ENCODE assay signal across 9 mouse cellular contexts in the genomic region with DNA sequence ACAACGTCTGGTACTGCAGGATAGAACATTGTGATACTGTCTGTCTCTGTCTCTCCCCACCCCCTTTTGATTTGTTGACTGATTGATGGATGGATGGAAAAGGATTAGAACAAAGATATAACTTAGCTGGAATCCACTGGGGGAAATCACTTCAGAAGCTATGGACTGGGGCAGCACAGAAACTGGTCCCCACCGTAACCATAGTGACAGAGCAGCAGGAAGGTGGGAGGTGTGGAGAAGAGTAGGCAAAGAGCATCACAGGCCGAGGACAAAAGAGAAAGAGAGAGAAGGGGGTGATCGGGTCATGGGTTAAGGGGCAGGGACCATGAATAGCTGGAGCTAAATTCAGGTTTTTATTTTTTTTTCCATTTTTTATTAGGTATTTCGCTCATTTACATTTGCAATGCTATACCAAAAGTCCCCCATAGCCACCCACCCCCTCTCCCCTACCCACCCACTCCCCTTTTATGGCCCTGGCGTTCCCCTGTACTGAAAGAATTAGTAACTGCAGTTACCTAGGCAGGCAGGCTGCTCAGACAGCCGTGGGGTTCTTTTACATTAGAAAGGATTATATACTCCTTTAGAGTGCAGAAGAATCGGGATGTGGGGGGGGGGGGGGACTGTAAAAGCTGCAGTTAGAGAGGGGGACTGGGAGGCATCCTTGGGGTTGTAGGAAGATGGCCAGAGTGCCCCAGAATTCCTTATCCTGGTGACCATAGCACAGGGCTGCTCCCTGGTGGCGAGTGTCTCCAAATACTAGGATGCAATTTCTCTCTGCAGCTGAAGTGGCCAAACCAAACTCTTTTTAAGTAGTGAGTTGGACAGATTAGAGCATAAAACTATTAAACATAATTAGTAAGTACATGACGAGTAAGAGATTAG.
A peak's percentile ranks its signal among the peaks of the same experiment; 100 is the strongest.
DNase-seq lines count a peak whose midpoint lies in the region; ATAC-seq and TF ChIP-seq lines count a peak whose summit lies in the region.
"Had no signal": no experiment of that assay in that cellular context is flagged by ENCODE, and none has a peak within 500 bp of the region (broad histone marks: within the 10 kb centered on the region; RNA-seq: fewer than 3 reads in every experiment).

No protein-coding gene starts in this region.

- 48% methylated on average over 10 of the region's 10 CpGs for WGBS in heart, adult 2 months
- 32% methylated on average over 10 of the region's 10 CpGs for WGBS in cerebellum, adult 2 months
- WGBS in forebrain, postnatal 0 days = 22% methylated on average over 10 of the region's 10 CpGs
- WGBS in neural tube, embryonic 14.5 days = 12% methylated on average over 10 of the region's 10 CpGs

- no peak for TF ChIP-seq EP300 in heart, adult 2 months (IDR thresholded peaks at IDR 0.05; ENCODE audit: insufficient read depth, low read depth, low read length)

- H3K79me2 ChIP-seq in heart, adult 2 months (replicated peaks; ENCODE audit: control insufficient read depth, insufficient read depth, low read length) = no peaks in the 10 kb centered on the region

- H3K4me2 ChIP-seq in forebrain, postnatal 0 days (ENCODE audit: low read depth) = no peak overlapping the region
- no peak overlapping the region for H3K4me2 ChIP-seq in neural tube, embryonic 14.5 days (ENCODE audit: low read depth, low read length)
- H3K4me2 ChIP-seq: limb, embryonic 15.5 days had no signal

- peak; percentile 76 for ATAC-seq in forebrain, postnatal 0 days
- ATAC-seq in neural tube, embryonic 14.5 days (ENCODE audit: low read depth) = peak; percentile 80; the same call in 1 of the 2 replicates

- no peak for DNase-seq in heart, adult 2 months
- no peak for DNase-seq in heart, postnatal 36 days
- peak; percentile 22 for DNase-seq in 3T3-L1 (ENCODE audit: low read depth, low spot score)
- DNase-seq in cerebellum, adult 2 months = peak; percentile 52 to 54
- peak; percentile 63 for DNase-seq in forebrain, postnatal 0 days
- DNase-seq in spleen, postnatal 14 days (ENCODE audit: low spot score in 2 of 2) = no peak
- no peak for DNase-seq in lung, postnatal 10 days

- H3K9me3 ChIP-seq in forebrain, postnatal 0 days (ENCODE audit: low read length) = no peaks in the 10 kb centered on the region
- H3K9me3 ChIP-seq in neural tube, embryonic 14.5 days (ENCODE audit: control insufficient read depth, low read length) = no peaks in the 10 kb centered on the region
- H3K9me3 ChIP-seq: limb, embryonic 15.5 days had no signal

- intact Hi-C loops in heart, adult 2 months (cut with DNase I) = no loop called here
- intact Hi-C loops in heart, postnatal 36 days (cut with DNase I) = loop anchor here (2.0 kb wide), 1 partner anchor 70 kb away; no protein-coding TSS in a partner anchor

- H3K4me3 ChIP-seq in heart, adult 2 months = no peak overlapping the region
- no peak overlapping the region for H3K4me3 ChIP-seq in cerebellum, adult 2 months (replicated peaks; ENCODE audit: insufficient read depth, low read depth, low read length)
- H3K4me3 ChIP-seq in forebrain, postnatal 0 days (ENCODE audit: low read depth, low read length) = no peak overlapping the region
- no peak overlapping the region for H3K4me3 ChIP-seq in neural tube, embryonic 14.5 days (ENCODE audit: low read depth, low read length)
- H3K4me3 ChIP-seq: limb, embryonic 15.5 days had no signal

- no peak overlapping the region for H3K9ac ChIP-seq in heart, adult 2 months (ENCODE audit: low read depth, low read length)
- H3K9ac ChIP-seq in forebrain, postnatal 0 days = no peak overlapping the region
- no peak overlapping the region for H3K9ac ChIP-seq in neural tube, embryonic 14.5 days (replicated peaks; ENCODE audit: low read depth, low read length)
- H3K9ac ChIP-seq: limb, embryonic 15.5 days had no signal

- H3K27ac ChIP-seq in heart, adult 2 months = no peak overlapping the region
- no peak overlapping the region for H3K27ac ChIP-seq in cerebellum, adult 2 months (ENCODE audit: insufficient read depth, low read length)
- no peak overlapping the region for H3K27ac ChIP-seq in forebrain, postnatal 0 days (ENCODE audit: low read depth, low read length)
- no peak overlapping the region for H3K27ac ChIP-seq in neural tube, embryonic 14.5 days (ENCODE audit: low read depth, low read length)
- H3K27ac ChIP-seq: limb, embryonic 15.5 days had no signal

- no peaks in the 10 kb centered on the region for H3K4me1 ChIP-seq in heart, adult 2 months (ENCODE audit: control insufficient read depth, insufficient read depth, low read length)
- no peaks in the 10 kb centered on the region for H3K4me1 ChIP-seq in cerebellum, adult 2 months (ENCODE audit: control insufficient read depth, insufficient read depth, low read length)
- H3K4me1 ChIP-seq in forebrain, postnatal 0 days (ENCODE audit: insufficient read depth) = no peaks in the 10 kb centered on the region
- H3K4me1 ChIP-seq in neural tube, embryonic 14.5 days (ENCODE audit: control insufficient read depth, insufficient read depth, low read length) = no peaks in the 10 kb centered on the region
- H3K4me1 ChIP-seq: limb, embryonic 15.5 days had no signal

- H3K27me3 ChIP-seq in heart, adult 2 months (ENCODE audit: control insufficient read depth, insufficient read depth, low read length) = no peaks in the 10 kb centered on the region
- no peaks in the 10 kb centered on the region for H3K27me3 ChIP-seq in cerebellum, adult 2 months (ENCODE audit: control insufficient read depth, insufficient read depth, low read length)
- H3K27me3 ChIP-seq in forebrain, postnatal 0 days (ENCODE audit: insufficient read depth, low read length) = no peaks in the 10 kb centered on the region
- H3K27me3 ChIP-seq in neural tube, embryonic 14.5 days (ENCODE audit: control insufficient read depth, insufficient read depth, low read length) = no peaks in the 10 kb centered on the region
- H3K27me3 ChIP-seq: limb, embryonic 15.5 days had no signal

- peak; percentile 57 for TF ChIP-seq CTCF in heart, adult 2 months (IDR thresholded peaks at IDR 0.05)
- TF ChIP-seq CTCF in cerebellum, adult 2 months (IDR thresholded peaks at IDR 0.05; ENCODE audit: borderline replicate concordance, insufficient read depth, low read depth, low read length) = peak; percentile 77
- TF ChIP-seq CTCF in forebrain, postnatal 0 days (IDR thresholded peaks at IDR 0.05; ENCODE audit: low read depth) = peak; percentile 72

- no peak for TF ChIP-seq POLR2A in heart, adult 2 months (IDR thresholded peaks at IDR 0.05; ENCODE audit: insufficient read depth, low read depth, low read length)
- no peak for TF ChIP-seq POLR2A in cerebellum, adult 2 months (IDR thresholded peaks at IDR 0.05; ENCODE audit: borderline replicate concordance, insufficient read depth, low read length)

- no peaks in the 10 kb centered on the region for H3K36me3 ChIP-seq in heart, adult 2 months (ENCODE audit: control insufficient read depth, insufficient read depth, low read length)
- H3K36me3 ChIP-seq in forebrain, postnatal 0 days (ENCODE audit: insufficient read depth) = no peaks in the 10 kb centered on the region
- no peaks in the 10 kb centered on the region for H3K36me3 ChIP-seq in neural tube, embryonic 14.5 days (ENCODE audit: control insufficient read depth, insufficient read depth, low read length)
- H3K36me3 ChIP-seq: limb, embryonic 15.5 days had no signal

Comparison
In these comparisons a context has a peak if more than half of its experiments do, and no peak if none do; other contexts are left out.
1. DNase-seq: peak in 3T3-L1 (single experiment), cerebellum, adult 2 months (2 of 2) and forebrain, postnatal 0 days (single experiment); none in heart, adult 2 months (0 of 2), heart, postnatal 36 days (0 of 2), spleen, postnatal 14 days (0 of 2) and lung, postnatal 10 days (single experiment).
2. Peak in every context shown above with its lines, with median percentiles within 50 percentile points of each other: CTCF ChIP-seq.